Mouse (Mus musculus): ENCODE data around the gene 1700001F09Rik.
"Not testable (repeated sequence)": the region's sequence is repeated elsewhere in the genome, so short reads cannot be mapped to it uniquely, and the experiment has no call there.

- TF ChIP-seq CTCF (IDR thresholded peaks at IDR 0.05; ENCODE audit: low read depth, low read length); GATA1 (IDR thresholded peaks at IDR 0.05; ENCODE audit: borderline replicate concordance, low read length); TAL1 (conservative IDR thresholded peaks at IDR 0.05; ENCODE audit: low read depth, low read length); GATA2 (IDR thresholded peaks at IDR 0.05; ENCODE audit: borderline replicate concordance, low read depth, low read length): not testable (repeated sequence)
Observed at GRCm38 (mm10) chr14:43347711-43348110, at the start of gene 1700001F09Rik.

Measured in G1E (cell line).